Mouse (Mus musculus) CH12.LX (cell line): ENCODE data around the gene Fat1.

Source experiments
- CHD1 ChIP-seq: IDR thresholded peaks from 2 replicates; pipeline ENCODE4 v1.6.1; 2012; ENCODE audit warnings: low read depth, low read length, improper control_type of control experiment, inconsistent platforms
- CTCF ChIP-seq, 2 experiments: IDR thresholded peaks in 1 of 2; conservative IDR thresholded peaks in 1 of 2; 2 replicates each; pipeline ENCODE4 v1.5.1; 2011 to 2012; ENCODE audit warnings: low read depth in 2 of 2, low read length in 2 of 2, improper control_type of control experiment in 1 of 2, inconsistent platforms in 1 of 2, mild to moderate bottlenecking in 1 of 2, moderate library complexity in 1 of 2
- EP300 ChIP-seq: IDR thresholded peaks from 2 replicates; pipeline ENCODE4 v1.6.1; 2011; ENCODE audit warnings: low read length, improper control_type of control experiment
- JUN ChIP-seq: IDR thresholded peaks from 2 replicates; pipeline ENCODE4 v1.6.1; 2011; ENCODE audit warnings: low read depth, mild to moderate bottlenecking, low read length, improper control_type of control experiment, moderate library complexity; ENCODE audit not compliant: insufficient read depth
- KAT2A ChIP-seq: IDR thresholded peaks from 2 replicates; pipeline ENCODE4 v1.6.1; 2012; ENCODE audit warnings: low read length, improper control_type of control experiment, inconsistent platforms; ENCODE audit not compliant: insufficient replicate concordance
- MAX ChIP-seq: IDR thresholded peaks from 2 replicates; pipeline ENCODE4 v1.6.1; 2011; ENCODE audit warnings: low read length, improper control_type of control experiment
- POLR2A ChIP-seq: IDR thresholded peaks from 2 replicates; pipeline ENCODE4 v1.6.1; 2011; ENCODE audit warnings: low read depth, mild to moderate bottlenecking, improper control_type of control experiment, low read length
- USF1 ChIP-seq: IDR thresholded peaks from 2 replicates; pipeline ENCODE4 v1.6.1; 2014; ENCODE audit warnings: low read depth, mild to moderate bottlenecking, inconsistent platforms, low read length, improper control_type of control experiment
- ZC3H11A ChIP-seq: IDR thresholded peaks from 2 replicates; pipeline ENCODE4 v1.6.1; 2012; ENCODE audit warnings: low read depth, mild to moderate bottlenecking, inconsistent platforms, low read length, improper control_type of control experiment

DNA sequence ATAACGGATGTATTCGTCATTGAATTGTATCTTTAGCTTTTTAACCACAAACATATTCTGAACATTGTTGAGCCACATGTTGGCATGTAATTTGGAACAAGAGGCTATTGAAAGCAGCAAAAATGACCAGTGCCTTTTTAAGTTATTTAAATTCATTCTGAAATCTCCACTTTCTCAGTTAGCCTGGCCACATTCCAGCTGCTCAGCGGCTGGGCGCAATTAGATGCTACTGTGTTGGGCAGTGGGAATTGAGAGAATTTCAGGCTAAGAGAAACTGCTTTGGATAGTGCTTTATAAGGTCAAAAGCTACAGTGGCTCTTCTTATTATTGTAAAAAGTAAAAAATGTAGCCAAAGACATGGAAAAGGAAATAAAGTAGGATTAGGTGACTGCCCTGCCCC lies 67.4 kb downstream of the Fat1 start:
- TF ChIP-seq KAT2A (no peak), USF1 (no peak), JUN (no peak), POLR2A (no peak), CHD1 (no peak), ZC3H11A (no peak), EP300 (no peak), MAX (no peak), CTCF (conservative IDR thresholded peaks at IDR 0.05 in 1 of 2, IDR thresholded peaks at IDR 0.05 in 1 of 2; ENCODE audit: low read depth in 2 of 2, low read length in 2 of 2) (no peak)
